Mouse (Mus musculus): Measurements from ENCODE around the gene Gm10408.
"Not testable (repeated sequence)": the region's sequence is repeated elsewhere in the genome, so short reads cannot be mapped to it uniquely, and the experiment has no call there.

Gm10408 gene

GRCm38 (mm10) chr14:3449079-3449478 is at the start of gene Gm10408:
Gene Gm10408 (plus strand): TSS chr14:3449379.
- DNase-seq (ENCODE audit: low spot score in 2 of 2) = not testable (repeated sequence)

GRCm38 (mm10) chr14:3412314-3412713 is 36.9 kb upstream of the Gm10408 start, which contains the start of gene Gm10409:
Gene Gm10409 (plus strand): TSS chr14:3412614.
- DNase-seq (ENCODE audit: low spot score in 2 of 2) = not testable (repeated sequence)

DNA sequence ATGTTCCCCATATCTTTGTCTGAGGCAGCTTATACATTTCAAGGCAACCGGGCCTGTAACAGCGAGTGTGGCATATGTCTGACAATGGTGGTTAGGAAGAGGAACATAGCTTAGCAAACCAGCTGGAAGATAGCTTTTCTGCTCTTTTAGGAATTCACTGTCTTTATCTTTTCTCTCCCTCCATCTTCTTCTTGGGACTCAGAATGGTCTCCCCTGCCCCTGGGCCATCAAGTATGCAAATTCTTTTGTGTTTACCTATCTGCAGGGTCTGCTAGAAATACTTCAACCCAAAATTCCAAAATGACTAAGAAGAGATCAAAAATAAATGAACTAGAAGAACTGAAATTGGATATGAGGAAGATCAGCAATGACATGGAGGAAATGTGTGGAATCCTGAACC is 21.4 kb upstream of the Gm10408 start, which contains the start of gene Gm3005:
Gm3005 (plus strand) TSS at position 301 of the 400 bp plus-strand sequence.
- DNase-seq (ENCODE audit: low spot score in 2 of 2) = not testable (repeated sequence)

Data from right cerebral cortex, postnatal 10 days (tissue).